ENCODE assay signal across 8 mouse cellular contexts in genomic region chr17:29463627-29464026, GRCm38 (mm10). TPM values are rescaled to one million over a fixed set of nuclear protein-coding genes. Genes with fewer than 3 reads are reported as not detected.
A peak's percentile ranks its signal among the peaks of the same experiment; 100 is the strongest.
DNase-seq lines count a peak whose midpoint lies in the region; ATAC-seq and TF ChIP-seq lines count a peak whose summit lies in the region.

No protein-coding gene starts in this region.

- H3K27me3 ChIP-seq in forebrain, embryonic 13.5 days: 0 out of 2 replicates have a peak, but pooled peaks cover 3% of the 10 kb centered on the region
- no peaks in the 10 kb centered on the region for H3K27me3 ChIP-seq in limb, embryonic 14.5 days (ENCODE audit: control insufficient read depth, insufficient read depth, low read length)
- no peaks in the 10 kb centered on the region for H3K27me3 ChIP-seq in small intestine, adult 2 months (ENCODE audit: control insufficient read depth, insufficient read depth, low read length)

- H3K9me3 ChIP-seq in forebrain, embryonic 13.5 days (replicated peaks): no peaks in the 10 kb centered on the region
- H3K9me3 ChIP-seq in limb, embryonic 14.5 days (ENCODE audit: control insufficient read depth, low read length): no peaks in the 10 kb centered on the region

- H3K4me3 ChIP-seq in forebrain, embryonic 13.5 days: peak overlapping the region; percentile 26
- peak overlapping the region; percentile 30 for H3K4me3 ChIP-seq in limb, embryonic 14.5 days (replicated peaks; ENCODE audit: low read length)
- peak overlapping the region; percentile 27 for H3K4me3 ChIP-seq in small intestine, adult 2 months (ENCODE audit: low read depth, low read length)

- peak overlapping the region; percentile 55 for H3K4me2 ChIP-seq in forebrain, embryonic 13.5 days
- peak overlapping the region; percentile 46 for H3K4me2 ChIP-seq in limb, embryonic 14.5 days (replicated peaks; ENCODE audit: low read depth, low read length, severe bottlenecking)

- H3K36me3 ChIP-seq in forebrain, embryonic 13.5 days (ENCODE audit: poor library complexity, severe bottlenecking): no peaks in the 10 kb centered on the region
- H3K36me3 ChIP-seq in limb, embryonic 14.5 days (ENCODE audit: control insufficient read depth, insufficient read depth, low read length): no peaks in the 10 kb centered on the region
- H3K36me3 ChIP-seq in small intestine, adult 2 months (ENCODE audit: control insufficient read depth, insufficient read depth, low read length): no peaks in the 10 kb centered on the region

- no peak for TF ChIP-seq CTCF in small intestine, adult 2 months (IDR thresholded peaks at IDR 0.05; ENCODE audit: extremely low read depth, insufficient read length, insufficient replicate concordance, low read depth, low read length)

- peaks cover 56% of the 10 kb centered on the region for H3K4me1 ChIP-seq in forebrain, embryonic 13.5 days
- H3K4me1 ChIP-seq in limb, embryonic 14.5 days (ENCODE audit: control insufficient read depth, insufficient read depth, low read length): peaks cover 51% of the 10 kb centered on the region
- peaks cover 9% of the 10 kb centered on the region; the same call in 1 of the 2 replicates for H3K4me1 ChIP-seq in small intestine, adult 2 months (ENCODE audit: control insufficient read depth, insufficient read depth, insufficient read length, low read length)

- no peak for ATAC-seq in forebrain, embryonic 13.5 days
- peak; percentile 43 for ATAC-seq in limb, embryonic 14.5 days (ENCODE audit: low FRiP score, low read depth)

- DNase-seq in kidney, postnatal 4 days: peak; percentile 44 to 57
- no peak for DNase-seq in kidney, postnatal 14 days
- peak; percentile 31 for DNase-seq in limb, embryonic 14.5 days (ENCODE audit: low spot score)
- DNase-seq in adrenal gland, postnatal 4 days (ENCODE audit: low spot score in 2 of 2): no peak
- DNase-seq in spleen, postnatal 14 days (ENCODE audit: low spot score in 2 of 2): no peak
- no peak for DNase-seq in thymus, postnatal 14 days

- no peak for TF ChIP-seq POLR2A in limb, embryonic 14.5 days (IDR thresholded peaks at IDR 0.05; ENCODE audit: borderline replicate concordance, extremely low read depth, insufficient read depth, insufficient read length)
- TF ChIP-seq POLR2A in small intestine, adult 2 months (IDR thresholded peaks at IDR 0.05; ENCODE audit: low read depth, low read length): no peak

- peak overlapping the region; percentile 50; the same call in 1 of the 2 replicates for H3K9ac ChIP-seq in forebrain, embryonic 13.5 days
- peak overlapping the region; percentile 22 for H3K9ac ChIP-seq in limb, embryonic 14.5 days (ENCODE audit: low read depth, low read length, severe bottlenecking)

- 6% methylated on average over 13 of the region's 13 CpGs for WGBS in forebrain, embryonic 13.5 days
- 5% methylated on average over 13 of the region's 13 CpGs for WGBS in limb, embryonic 14.5 days
- WGBS in small intestine, adult 2 months: 60% methylated on average over 13 of the region's 13 CpGs

- H3K27ac ChIP-seq in forebrain, embryonic 13.5 days: peak overlapping the region; percentile 54
- peak overlapping the region; percentile 87 for H3K27ac ChIP-seq in limb, embryonic 14.5 days (replicated peaks; ENCODE audit: low read depth, low read length)
- H3K27ac ChIP-seq in small intestine, adult 2 months (ENCODE audit: insufficient read depth, low read depth, low read length): peak overlapping the region; percentile 27

RNA-seq across cellular contexts. Expression of gene Pim1, which starts 26.9 kb away (rescaled TPM):
- 21.0 and 22.0 TPM in 2 replicates for polyA plus RNA-seq in forebrain, embryonic 13.5 days (2015; fragmentation: Nextera tagmentation; extraction: Ambion mirVana)
- polyA plus RNA-seq in limb, embryonic 14.5 days (2012; rRNA removed): 18.4 and 23.3 TPM in 2 replicates
- polyA plus RNA-seq in limb, embryonic 14.5 days (2014; fragmentation: Nextera tagmentation; extraction: Ambion mirVana): 15.7 TPM in 2 replicates
- 38.9 and 160 TPM in 2 replicates for polyA plus RNA-seq in small intestine, adult 2 months (2012; rRNA removed)
- total RNA-seq in adrenal gland, postnatal 4 days (2021): 10 to 100 TPM; 53.4 to 65.5 TPM

Comparison
In these comparisons a context has a peak if more than half of its experiments do, and no peak if none do; other contexts are left out.
1. DNase-seq: peak in kidney, postnatal 4 days (2 of 2) and limb, embryonic 14.5 days (single experiment); none in kidney, postnatal 14 days (single experiment), adrenal gland, postnatal 4 days (0 of 2), spleen, postnatal 14 days (0 of 2) and thymus, postnatal 14 days (single experiment).
2. H3K27ac ChIP-seq: peak in every context shown above with its lines; median percentile 87 in limb, embryonic 14.5 days; 54 in forebrain, embryonic 13.5 days; 27 in small intestine, adult 2 months.
3. Peak in every context shown above with its lines, with median percentiles within 50 percentile points of each other: H3K4me3 ChIP-seq.